Mouse (Mus musculus) heart, postnatal 0 days (tissue): ENCODE measurements around the gene 6430628N08Rik.

ENCODE experiments used
- CTCF ChIP-seq: IDR thresholded peaks from 2 replicates; pipeline ENCODE4 v1.5.1; 2016; ENCODE audit warnings: antibody characterized with exemption, control low read depth, low read depth
- EP300 ChIP-seq: IDR thresholded peaks from 2 replicates; pipeline ENCODE4 v1.6.1; 2016; ENCODE audit warnings: antibody characterized with exemption, low read depth

DNA sequence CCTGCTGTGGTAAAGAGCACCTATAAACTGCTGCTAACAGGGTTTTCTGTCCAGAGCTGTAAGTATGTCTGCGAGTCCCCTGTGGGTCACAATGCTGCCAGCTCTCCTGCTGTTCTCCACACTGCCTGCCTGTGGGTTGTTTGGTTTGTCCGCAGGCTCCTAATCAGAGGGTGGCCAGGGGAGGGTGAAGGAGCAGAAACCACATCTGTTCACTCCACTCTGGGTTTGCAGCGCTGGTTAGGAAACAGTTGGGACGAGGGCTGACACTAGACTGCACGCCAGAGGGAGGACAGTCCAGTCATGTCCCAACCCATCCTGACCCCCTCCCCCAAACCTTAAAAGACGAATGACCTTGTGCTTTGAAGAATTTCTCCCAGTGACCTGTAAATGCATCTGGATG is 35.4 kb upstream of the 6430628N08Rik start:
- TF ChIP-seq EP300 (no peak), CTCF (no peak)
